Mouse (Mus musculus) gastrocnemius, adult 8-10 months (tissue): Measurements from ENCODE around the gene Rela. TPM values are rescaled to one million over a fixed set of nuclear protein-coding genes. Genes with fewer than 3 reads are reported as not detected.

Experiments used
- DNase-seq, 2 experiments: peaks; one replicate each; pipeline ENCODE4 v3.0.0; 2022; ENCODE audit warnings: low spot score in 2 of 2
- microRNA-seq: library from miRNA; unstranded; fragments of <30 nt; microRNA quantifications from one replicate; pipeline ENCODE4 v1.2.0, GENCODE M21; 2022
- total RNA-seq, 4 experiments: library from RNA; stranded (reverse); gene quantifications; 2 replicates each; pipeline ENCODE4 v1.2.4; 2022

Rela gene
- total RNA-seq, 4 experiments from 2014 or later = 13.8 to 20.5 (median 15.0) TPM

GRCm38 (mm10) chr19:5695849-5696462 is 58.7 kb downstream of the Rela start:
- no peak for DNase-seq

Small RNA genes within 50 kb of the gene (microRNA-seq; reads per million reads assigned to microRNA genes)
- not detected for gene Mir6987

Other genes starting within 250 kb of the Rela start
- gene Sart1, start 248.8 kb upstream of the Rela start, total RNA-seq = 10 to 100 TPM; 40.2 to 52.1 (median 45.3) TPM
- gene Tsga10ip, start 235.0 kb upstream of the Rela start, total RNA-seq = 1 to 10 TPM in 3 of 4 experiments, under 1 TPM in 1; 0.96 to 2.4 (median 2.0) TPM
- gene Drap1, start 212.5 kb upstream of the Rela start, total RNA-seq = 100 to 1,000 TPM; 727 to 752 (median 743) TPM
- gene AI837181, start 212.3 kb upstream of the Rela start, total RNA-seq = 10 to 100 TPM; 33.7 to 38.3 (median 35.8) TPM
- gene Fosl1, start 189.9 kb upstream of the Rela start, total RNA-seq = not detected
- gene Ccdc85b, start 179.6 kb upstream of the Rela start, total RNA-seq = 1 to 10 TPM; 5.5 to 8.1 (median 6.3) TPM
- gene Fibp, start 176.9 kb upstream of the Rela start, total RNA-seq = 10 to 100 TPM; 29.2 to 35.1 (median 32.8) TPM
- gene Ctsw, start 169.0 kb upstream of the Rela start, total RNA-seq = not detected
- 1 to 10 TPM; 3.2 to 6.1 (median 3.8) TPM for gene Efemp2, start 163.5 kb upstream of the Rela start, total RNA-seq
- 10 to 100 TPM; 18.5 to 22.8 (median 21.2) TPM for gene Mus81, start 149.1 kb upstream of the Rela start, total RNA-seq
- gene Cfl1, start 147.0 kb upstream of the Rela start, total RNA-seq = 10 to 100 TPM; 44.8 to 57.2 (median 51.2) TPM
- under 1 TPM in 3 of 4 experiments, not detected in 1; 0.31 to 0.67 (median 0.47) TPM for gene 1700020D05Rik, start 133.7 kb upstream of the Rela start, total RNA-seq
- gene Snx32, start 126.9 kb upstream of the Rela start, total RNA-seq = 1 to 10 TPM; 5.3 to 6.4 (median 5.9) TPM
- not detected for gene Ovol1, start 76.8 kb upstream of the Rela start, total RNA-seq
- 1 to 10 TPM; 2.0 to 2.6 (median 2.5) TPM for gene Ap5b1, start 69.5 kb upstream of the Rela start, total RNA-seq
- 10 to 100 TPM; 40.5 to 63.8 (median 50.9) TPM for gene Rnaseh2c, start 35.6 kb upstream of the Rela start, total RNA-seq
- 10 to 100 TPM; 17.2 to 23.9 (median 21.6) TPM for gene Kat5, start 27.2 kb upstream of the Rela start, total RNA-seq
- gene Sipa1, start 26.2 kb downstream of the Rela start, total RNA-seq = 1 to 10 TPM; 2.1 to 6.9 (median 6.3) TPM
- 1 to 10 TPM; 7.1 to 8.7 (median 8.1) TPM for gene Map3k11, start 51.3 kb downstream of the Rela start, total RNA-seq
- 10 to 100 TPM; 11.8 to 15.2 (median 13.7) TPM for gene Pcnx3, start 51.4 kb downstream of the Rela start, total RNA-seq
- not detected for gene Kcnk7, start 66.9 kb downstream of the Rela start, total RNA-seq
- gene Ehbp1l1, start 88.8 kb downstream of the Rela start, total RNA-seq = 100 to 1,000 TPM; 195 to 259 (median 242) TPM
- 10 to 100 TPM; 17.0 to 18.5 (median 18.2) TPM for gene Fam89b, start 92.2 kb downstream of the Rela start, total RNA-seq
- 10 to 100 TPM; 32.6 to 42.8 (median 39.2) TPM for gene Ltbp3, start 103.4 kb downstream of the Rela start, total RNA-seq
- 10 to 100 TPM; 71.4 to 91.0 (median 82.6) TPM for gene Scyl1, start 133.9 kb downstream of the Rela start, total RNA-seq
- gene Frmd8, start 237.8 kb downstream of the Rela start, total RNA-seq = 1 to 10 TPM; 2.7 to 4.5 (median 3.0) TPM
- gene Slc25a45, start 240.3 kb downstream of the Rela start, total RNA-seq = 1 to 10 TPM in 3 of 4 experiments, under 1 TPM in 1; 0.80 to 1.3 (median 1.1) TPM